Mouse (Mus musculus) monocyte, adult 5-6 weeks (primary cell): ENCODE results near the gene P3h1. TPM values are rescaled to one million over a fixed set of nuclear protein-coding genes. Genes with fewer than 3 reads are reported as not detected.

Experiments
- ATAC-seq: fragments of 153-309, 156-312 bp; replicated peaks from 2 replicates; pipeline ENCODE4 v1.8.0; 2017; ENCODE audit warnings: mild to moderate bottlenecking; ENCODE audit not compliant: low TSS enrichment, insufficient number of reproducible peaks, severe bottlenecking, poor library complexity, low FRiP score
- total RNA-seq: library from RNA; stranded (forward); fragments of 200-1000, 200-491, 200-594 nt; gene quantifications from 3 replicates; pipeline ENCODE4 v1.2.3, GENCODE M21; 2017

Gene P3h1
- total RNA-seq, 1 experiment from 2014 or later: 0.48 TPM

GRCm38 (mm10) chr4:119233256-119233901, 664 bp downstream of the P3h1 start:
- no peak for ATAC-seq

- no peak for ATAC-seq
Measured at GRCm38 (mm10) chr4:119234348-119234747, 1.6 kb downstream of the P3h1 start.

DNA sequence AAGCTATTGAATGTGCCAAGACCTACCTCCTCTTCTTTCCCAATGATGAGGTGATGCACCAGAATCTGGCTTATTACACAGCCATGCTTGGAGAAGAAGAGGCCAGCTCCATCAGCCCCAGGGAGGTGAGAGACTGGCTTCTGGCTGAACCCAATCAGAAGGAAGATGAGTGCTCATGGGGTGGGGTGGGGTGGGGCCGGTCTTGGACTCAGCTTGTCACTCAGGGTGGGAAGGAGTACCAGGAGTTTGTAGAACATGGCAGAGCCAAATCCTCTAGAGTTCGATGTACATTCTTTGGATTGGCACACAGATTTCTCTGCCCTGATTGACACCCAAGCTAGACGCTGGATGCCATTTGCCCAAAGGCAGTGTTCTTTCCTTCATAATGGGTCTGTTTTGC, 5.9 kb downstream of the P3h1 start:
- no peak for ATAC-seq

DNA sequence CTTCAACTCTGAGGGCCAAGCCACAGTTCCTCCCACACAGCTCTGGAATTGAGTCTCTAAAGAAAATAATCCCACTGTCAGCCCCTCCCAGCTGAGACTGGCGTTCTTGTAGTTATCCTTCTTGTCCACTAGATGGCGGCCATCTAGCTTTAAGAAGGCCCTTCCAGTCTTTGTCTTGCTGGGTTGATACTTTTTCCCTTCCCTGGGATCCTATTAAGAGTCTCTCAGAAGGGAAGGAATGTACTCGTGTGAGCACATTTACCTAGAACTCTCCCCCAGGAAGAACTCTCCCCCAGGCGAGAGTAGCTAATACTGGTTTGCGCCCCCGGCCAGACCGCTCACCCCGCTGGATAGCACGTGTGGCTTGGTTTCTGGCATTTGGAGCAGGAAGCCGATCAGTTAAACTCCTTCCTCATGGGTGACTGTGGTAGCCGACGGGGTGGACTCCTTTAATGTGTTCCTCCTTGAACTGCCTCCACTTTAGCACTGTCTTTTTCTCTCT, 6.5 kb downstream of the P3h1 start:
- peak; percentile 76 for ATAC-seq

DNA sequence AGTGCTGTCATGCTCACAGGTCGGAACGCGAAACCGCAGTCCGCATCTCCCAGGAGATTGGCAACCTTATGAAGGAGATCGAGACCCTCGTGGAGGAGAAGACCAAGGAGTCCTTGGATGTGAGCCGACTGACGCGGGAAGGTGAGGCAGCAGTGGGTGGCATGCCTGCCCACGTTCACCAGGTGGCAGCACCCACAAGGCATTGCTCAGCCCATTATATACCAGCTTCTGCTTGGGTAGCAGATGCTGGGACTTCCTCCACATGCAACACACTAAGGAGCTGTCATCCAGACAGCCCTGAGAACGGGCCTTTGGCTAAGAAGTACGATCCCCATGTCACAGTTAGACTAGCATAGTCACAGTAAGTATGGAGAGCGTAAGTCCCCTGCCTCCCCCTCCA, 8.9 kb downstream of the P3h1 start:
- ATAC-seq: no peak

GRCm38 (mm10) chr4:119242571-119242970, 9.9 kb downstream of the P3h1 start:
- ATAC-seq: no peak

- ATAC-seq: no peak
Measured at GRCm38 (mm10) chr4:119244468-119245240, 11.9 kb downstream of the P3h1 start.

DNA sequence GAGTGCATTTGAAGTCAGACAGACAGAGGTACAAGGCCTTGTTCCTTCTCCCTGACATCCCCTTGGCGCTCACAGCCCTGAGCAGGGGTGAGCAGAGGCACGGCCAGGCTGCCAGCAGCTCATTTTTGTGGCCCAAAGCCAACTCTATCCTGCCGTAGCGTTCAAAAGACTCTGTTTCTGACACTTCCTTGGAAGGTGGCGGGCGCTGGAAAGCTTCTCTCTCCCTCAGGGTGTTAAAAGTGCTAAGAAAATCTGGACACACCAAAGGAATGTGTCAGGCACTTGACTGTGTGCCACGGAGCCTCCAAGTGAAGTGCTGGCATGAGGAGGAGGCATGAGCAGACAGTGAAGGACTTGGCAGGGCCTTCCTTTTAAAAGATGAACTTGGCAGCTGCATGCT, 12.8 kb downstream of the P3h1 start:
- ATAC-seq: no peak

DNA sequence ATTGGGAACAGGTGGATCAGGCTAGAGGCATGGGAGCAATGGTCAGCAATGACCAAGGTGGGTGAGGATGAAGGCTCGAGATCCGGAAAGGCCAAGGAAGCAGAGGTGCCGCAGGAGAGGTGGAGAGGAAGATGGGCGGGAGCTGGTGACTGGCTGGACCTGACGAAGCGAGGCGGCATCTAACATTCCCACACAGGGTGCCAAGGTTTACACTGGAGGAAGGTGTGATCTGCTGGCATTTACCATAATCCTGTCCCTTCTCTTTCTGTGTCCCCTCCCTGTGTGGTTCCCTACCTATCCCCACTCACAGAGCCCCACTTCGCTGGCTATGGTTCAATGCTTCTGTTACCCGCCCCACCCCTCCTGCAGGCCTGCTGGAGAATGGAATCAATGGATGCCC, 13.2 kb downstream of the P3h1 start:
- no peak for ATAC-seq

GRCm38 (mm10) chr4:119246688-119247225, 14.0 kb downstream of the P3h1 start:
- ATAC-seq: no peak

- no peak for ATAC-seq
Measured at GRCm38 (mm10) chr4:119247462-119248235, 14.9 kb downstream of the P3h1 start.

DNA sequence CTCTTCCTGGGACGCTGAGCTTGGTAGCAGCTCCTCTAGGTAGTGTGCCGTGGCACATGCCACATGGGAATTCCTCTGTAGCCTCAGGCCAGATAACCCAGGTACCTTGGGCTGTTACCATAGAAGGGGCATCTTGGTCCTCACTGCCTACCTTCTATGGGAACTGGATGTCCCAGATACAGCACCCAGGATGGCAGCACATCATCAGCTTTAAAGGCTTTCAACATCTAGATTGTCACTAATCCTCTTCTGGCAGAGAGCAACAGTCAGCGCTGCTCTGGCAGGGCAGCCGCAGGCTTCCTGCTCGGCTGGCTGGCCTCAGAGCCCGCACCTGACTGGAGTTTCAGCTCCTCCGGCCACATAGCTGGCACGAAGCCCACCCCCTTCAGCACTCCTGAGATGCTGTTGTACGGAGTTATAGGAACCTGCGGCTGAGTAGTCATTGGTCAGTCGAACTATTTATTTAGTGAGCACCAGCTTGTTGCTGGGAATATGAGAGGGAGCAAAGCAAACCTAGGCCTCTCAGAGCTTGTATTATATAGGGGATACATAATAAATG, 15.8 kb downstream of the P3h1 start:
- ATAC-seq: no peak

- no peak for ATAC-seq
Measured at GRCm38 (mm10) chr4:119252025-119252808, 19.5 kb downstream of the P3h1 start.

GRCm38 (mm10) chr4:119254012-119254618, 21.4 kb downstream of the P3h1 start:
- no peak for ATAC-seq

DNA sequence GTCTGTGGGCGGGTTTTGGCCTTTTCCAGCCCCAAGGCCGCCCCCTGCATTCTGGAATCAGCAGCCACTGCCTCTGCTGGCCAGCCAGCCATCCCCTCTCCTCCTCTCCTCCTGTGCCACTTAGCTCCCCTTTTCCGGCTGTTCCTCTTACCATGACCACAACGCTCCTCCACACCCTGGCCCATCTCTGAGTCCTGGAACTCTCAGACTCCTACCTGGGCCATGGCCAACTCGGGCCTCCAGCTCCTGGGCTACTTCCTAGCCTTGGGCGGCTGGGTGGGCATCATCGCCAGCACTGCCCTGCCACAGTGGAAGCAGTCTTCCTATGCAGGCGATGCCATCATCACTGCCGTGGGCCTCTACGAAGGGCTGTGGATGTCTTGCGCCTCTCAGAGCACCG, 22.6 kb downstream of the P3h1 start, which contains the start of gene Cldn19:
Gene Cldn19 (plus strand): TSS at position 64 of the 400 bp plus-strand sequence.
- ATAC-seq: no peak

DNA sequence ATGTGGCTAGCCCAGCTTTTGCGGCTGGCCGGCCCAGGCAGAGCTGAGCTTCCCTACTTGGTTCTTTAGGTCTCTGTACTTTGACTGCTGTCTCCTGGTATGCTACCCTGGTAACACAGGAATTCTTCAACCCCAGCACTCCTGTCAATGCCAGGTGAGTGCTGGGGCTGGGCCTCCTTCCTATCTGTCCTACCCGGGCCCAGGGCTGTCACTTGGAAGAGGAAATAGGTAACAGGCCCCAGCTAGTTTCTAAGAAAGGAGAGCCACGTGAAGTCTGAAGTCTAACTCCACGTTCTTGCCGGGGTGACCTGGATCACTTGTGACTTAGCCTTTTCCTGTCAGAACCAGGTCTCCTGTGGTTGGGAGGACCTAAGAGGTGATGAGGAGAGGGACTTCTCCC, 24.4 kb downstream of the P3h1 start:
- ATAC-seq: no peak

GRCm38 (mm10) chr4:119259344-119260254, 26.9 kb downstream of the P3h1 start:
- no peak; the same call in 1 of the 2 replicates for ATAC-seq
